ENCODE assay signal across 12 mouse cellular contexts in the genomic region with DNA sequence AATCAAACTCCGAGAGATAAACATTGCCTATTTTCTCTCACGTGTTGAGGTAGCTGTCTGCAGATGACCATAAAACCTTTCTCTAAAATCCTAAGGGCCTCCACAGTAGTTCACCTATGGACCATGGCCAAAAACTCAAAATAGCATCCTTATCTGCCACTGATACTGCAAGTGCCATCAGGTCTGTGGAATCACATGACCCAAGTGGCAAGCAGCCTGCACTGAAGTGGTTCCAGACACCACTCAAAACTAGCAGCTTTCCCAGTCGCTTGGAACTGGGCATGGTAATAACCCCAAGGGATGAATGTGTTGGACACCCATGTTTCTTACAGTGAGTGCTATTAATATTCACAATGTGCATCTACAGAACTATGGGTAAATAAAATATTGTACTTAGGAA.
A peak's percentile ranks its signal among the peaks of the same experiment; 100 is the strongest.
DNase-seq lines count a peak whose midpoint lies in the region; ATAC-seq lines count a peak whose summit lies in the region.
"Had no signal": no experiment of that assay in that cellular context is flagged by ENCODE, and none has a peak within 500 bp of the region (broad histone marks: within the 10 kb centered on the region; RNA-seq: fewer than 3 reads in every experiment).

No protein-coding gene starts in this region.

- H3K4me2 ChIP-seq in heart, embryonic 15.5 days, result 0 out of 2 replicates have a peak overlapping the region, but pooled peaks have one; percentile 25

- peak; percentile 90 for ATAC-seq in heart, embryonic 15.5 days (replicated peaks; ENCODE audit: insufficient number of reproducible peaks, insufficient read depth, low FRiP score, low read depth)

- H3K4me3 ChIP-seq in heart, embryonic 15.5 days, result no peak overlapping the region
- H3K4me3 ChIP-seq: gastrocnemius, adult 2 months; limb, embryonic 10.5 days had no signal

- 30% methylated on average over 3 of the region's 3 CpGs for WGBS in heart, embryonic 15.5 days

- intact Hi-C loops in gastrocnemius, postnatal 36 days (cut with DNase I), result no loop called here

- peaks cover 22% of the 10 kb centered on the region for H3K4me1 ChIP-seq in heart, embryonic 15.5 days (replicated peaks)
- H3K4me1 ChIP-seq: limb, embryonic 10.5 days had no signal

- H3K9me3 ChIP-seq in heart, embryonic 15.5 days (replicated peaks), result no peaks in the 10 kb centered on the region
- H3K9me3 ChIP-seq: limb, embryonic 10.5 days had no signal

- H3K36me3 ChIP-seq in heart, embryonic 15.5 days, result no peaks in the 10 kb centered on the region
- H3K36me3 ChIP-seq: limb, embryonic 10.5 days had no signal

- no peak overlapping the region for H3K9ac ChIP-seq in heart, embryonic 15.5 days

- DNase-seq in gastrocnemius, postnatal 10 days, result peak; percentile 11
- DNase-seq in gastrocnemius, postnatal 36 days, result no peak
- DNase-seq in cerebellum, postnatal 36 days, result peak; percentile 40 to 43
- peak; percentile 36 for DNase-seq in lung, postnatal 25 days (ENCODE audit: low spot score)
- DNase-seq in spleen, postnatal 10 days (ENCODE audit: low spot score in 2 of 2), result no peak
- DNase-seq in thymus, postnatal 4 days, result no peak
- no peak for DNase-seq in urinary bladder, adult 18-20 months (ENCODE audit: low spot score in 2 of 2)
- DNase-seq: adrenal gland, adult 2 months; gastrocnemius, adult 2 months; kidney, postnatal 14 days had no signal

- peak overlapping the region; percentile 82 for H3K27ac ChIP-seq in heart, embryonic 15.5 days
- H3K27ac ChIP-seq: gastrocnemius, adult 2 months; limb, embryonic 10.5 days had no signal

- H3K27me3 ChIP-seq in heart, embryonic 15.5 days, result no peaks in the 10 kb centered on the region

Comparison
In these comparisons a context has a peak if more than half of its experiments do, and no peak if none do; other contexts are left out.
1. DNase-seq: peak in gastrocnemius, postnatal 10 days (single experiment), cerebellum, postnatal 36 days (2 of 2) and lung, postnatal 25 days (single experiment); none in gastrocnemius, postnatal 36 days (0 of 2), spleen, postnatal 10 days (0 of 2), thymus, postnatal 4 days (single experiment) and urinary bladder, adult 18-20 months (0 of 2).